Mouse (Mus musculus) adipocyte (in vitro differentiated cells): ENCODE results near the gene Asb14.

ENCODE experiments used
- DNase-seq: peaks from one replicate; pipeline ENCODE4 v3.0.0-alpha.2; 2016; ENCODE audit warnings: low spot score

The Asb14 gene

DNA sequence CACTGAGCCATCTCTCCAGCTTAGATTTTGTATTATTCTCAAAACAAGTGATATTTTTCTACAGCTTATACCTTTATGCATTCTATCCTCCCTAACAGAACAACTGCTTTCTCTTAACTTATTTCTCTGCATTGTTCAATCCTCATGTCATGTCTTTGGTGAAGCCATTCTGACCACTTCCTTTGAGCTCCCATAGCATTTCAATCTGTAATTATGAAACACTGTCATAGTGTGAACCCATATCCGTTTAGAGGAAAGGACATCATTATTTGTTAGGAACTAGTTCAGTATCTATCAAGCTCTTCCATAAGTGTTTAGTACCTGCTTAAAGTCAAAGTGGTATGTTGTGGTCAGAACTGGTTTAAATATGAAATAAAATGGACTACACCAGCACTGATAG is 66.2 kb downstream of the Asb14 start:
- no peak for DNase-seq
